Mouse (Mus musculus) gastrocnemius, postnatal 10 days (tissue): ENCODE measurements at regions not wholly inside any gene's neighbourhood (a gene's known extent, or its start where the extent isn't known, plus 50 kb on each side); places are given as distances from the start of the nearest gene placed in this dataset.

ENCODE experiments used
- DNase-seq: peaks from one replicate; pipeline ENCODE4 v3.0.0; 2021; ENCODE audit warnings: mixed read lengths

- peak; percentile 64 for DNase-seq
Measured at GRCm38 (mm10) chr17:88256599-88257544, 183.6 kb upstream of the Foxn2 start.

- DNase-seq, result no peak
Measured at GRCm38 (mm10) chr17:88258361-88258796, 182.1 kb upstream of the Foxn2 start.

GRCm38 (mm10) chr17:88260176-88260575 lies 180.3 kb upstream of the Foxn2 start:
- DNase-seq, result no peak

GRCm38 (mm10) chr17:88260826-88261225 lies 179.7 kb upstream of the Foxn2 start:
- no peak for DNase-seq

- no peak for DNase-seq
Measured at GRCm38 (mm10) chr17:88261556-88261955, 179.0 kb upstream of the Foxn2 start.

- DNase-seq, result no peak
Measured at GRCm38 (mm10) chr17:88262326-88263187, 178.0 kb upstream of the Foxn2 start.

GRCm38 (mm10) chr17:88265291-88265690 lies 175.2 kb upstream of the Foxn2 start:
- DNase-seq, result no peak

- DNase-seq, result no peak
Measured at GRCm38 (mm10) chr17:88268216-88268615, 172.3 kb upstream of the Foxn2 start.

GRCm38 (mm10) chr17:88268802-88269201 lies 171.7 kb upstream of the Foxn2 start:
- DNase-seq, result no peak

GRCm38 (mm10) chr17:88270896-88271295 lies 169.6 kb upstream of the Foxn2 start:
- no peak for DNase-seq

GRCm38 (mm10) chr17:88272161-88272560 lies 168.3 kb upstream of the Foxn2 start:
- no peak for DNase-seq

GRCm38 (mm10) chr17:88273520-88273919 lies 167.0 kb upstream of the Foxn2 start:
- DNase-seq, result no peak

- DNase-seq, result peak; percentile 44
Measured at GRCm38 (mm10) chr17:88274003-88274698, 166.4 kb upstream of the Foxn2 start.

GRCm38 (mm10) chr17:88274720-88275433 lies 165.6 kb upstream of the Foxn2 start:
- DNase-seq, result no peak

- DNase-seq, result no peak
Measured at GRCm38 (mm10) chr17:88279656-88280055, 160.9 kb upstream of the Foxn2 start.

- no peak for DNase-seq
Measured at GRCm38 (mm10) chr17:88282711-88283110, 157.8 kb upstream of the Foxn2 start.

- DNase-seq, result no peak
Measured at GRCm38 (mm10) chr17:88284477-88284876, 156.0 kb upstream of the Foxn2 start.

GRCm38 (mm10) chr17:88287861-88288260 lies 152.7 kb upstream of the Foxn2 start:
- no peak for DNase-seq

- DNase-seq, result no peak
Measured at GRCm38 (mm10) chr17:88297520-88297919, 143.0 kb upstream of the Foxn2 start.

GRCm38 (mm10) chr17:88303991-88304390 lies 136.5 kb upstream of the Foxn2 start:
- peak; percentile 23 for DNase-seq

- no peak for DNase-seq
Measured at GRCm38 (mm10) chr17:88305165-88305564, 135.3 kb upstream of the Foxn2 start.

GRCm38 (mm10) chr17:88306325-88306724 lies 134.2 kb upstream of the Foxn2 start:
- no peak for DNase-seq
